Mouse (Mus musculus) heart, postnatal 0 days (tissue): ENCODE measurements at regions not wholly inside any gene's neighbourhood (a gene's known extent, or its start where the extent isn't known, plus 50 kb on each side); places are given as distances from the start of the nearest gene placed in this dataset.
A peak's percentile ranks its signal among the peaks of the same experiment; 100 is the strongest.

Experiments
- ATAC-seq: fragments of 200-750 bp; cut with Nextera tagmentation; 2 replicates; pipeline ENCODE4 v1.8.0; 2017; ENCODE audit warnings: low read depth, moderate number of reproducible peaks, moderate library complexity; ENCODE audit not compliant: insufficient read depth
- DNase-seq: peaks from one replicate; pipeline ENCODE4 v3.0.0-alpha.2; 2016; ENCODE audit warnings: low spot score
- H3K27ac ChIP-seq: fragments of 300-500 bp; sonication (generic); 2 replicates; pipeline ENCODE4 v1.5.1; 2014; ENCODE audit warnings: low read depth, mild to moderate bottlenecking
- H3K27me3 ChIP-seq: fragments of 300-500 bp; sonication (generic); 2 replicates; pipeline ENCODE4 v1.6.1; 2014; ENCODE audit warnings: low read length, mixed read lengths; ENCODE audit not compliant: control insufficient read depth, insufficient read depth
- H3K36me3 ChIP-seq: fragments of 300-500 bp; sonication (generic); replicated peaks from 2 replicates; pipeline ENCODE4 v1.6.1; 2014; ENCODE audit warnings: low read length, mixed read lengths; ENCODE audit not compliant: control insufficient read depth, insufficient read depth
- H3K4me1 ChIP-seq: fragments of 300-500 bp; sonication (generic); 2 replicates; pipeline ENCODE4 v1.6.1; 2014; ENCODE audit warnings: antibody characterized with exemption; ENCODE audit not compliant: control insufficient read depth, insufficient read depth
- H3K4me2 ChIP-seq: fragments of 300-500 bp; sonication (generic); 2 replicates; pipeline ENCODE4 v1.6.1; 2014; ENCODE audit warnings: low read depth, mild to moderate bottlenecking, low read length, moderate library complexity
- H3K4me3 ChIP-seq: fragments of 300-500 bp; sonication (generic); 2 replicates; pipeline ENCODE4 v1.5.1; 2014; ENCODE audit warnings: low read depth, low read length
- H3K9ac ChIP-seq: fragments of 300-500 bp; sonication (generic); replicated peaks from 2 replicates; pipeline ENCODE4 v1.6.1; 2014; ENCODE audit warnings: low read depth, low read length, mixed read lengths
- H3K9me3 ChIP-seq: fragments of 300-500 bp; sonication (generic); replicated peaks from 2 replicates; pipeline ENCODE4 v1.6.1; 2016; ENCODE audit warnings: low read length; ENCODE audit not compliant: control insufficient read depth
- CTCF ChIP-seq: IDR thresholded peaks from 2 replicates; pipeline ENCODE4 v1.5.1; 2016; ENCODE audit warnings: antibody characterized with exemption, control low read depth, low read depth
- EP300 ChIP-seq: IDR thresholded peaks from 2 replicates; pipeline ENCODE4 v1.6.1; 2016; ENCODE audit warnings: antibody characterized with exemption, low read depth
- WGBS: fragments of 180-500 bp; shearing (Covaris S2); extraction: QIAGEN DNeasy Blood & Tissue Kit; methylation state at CpG from one replicate; pipeline ENCODE4 v1.1.7; 2014; 5-methylcytosine and 5-hydroxymethylcytosine counted together

DNA sequence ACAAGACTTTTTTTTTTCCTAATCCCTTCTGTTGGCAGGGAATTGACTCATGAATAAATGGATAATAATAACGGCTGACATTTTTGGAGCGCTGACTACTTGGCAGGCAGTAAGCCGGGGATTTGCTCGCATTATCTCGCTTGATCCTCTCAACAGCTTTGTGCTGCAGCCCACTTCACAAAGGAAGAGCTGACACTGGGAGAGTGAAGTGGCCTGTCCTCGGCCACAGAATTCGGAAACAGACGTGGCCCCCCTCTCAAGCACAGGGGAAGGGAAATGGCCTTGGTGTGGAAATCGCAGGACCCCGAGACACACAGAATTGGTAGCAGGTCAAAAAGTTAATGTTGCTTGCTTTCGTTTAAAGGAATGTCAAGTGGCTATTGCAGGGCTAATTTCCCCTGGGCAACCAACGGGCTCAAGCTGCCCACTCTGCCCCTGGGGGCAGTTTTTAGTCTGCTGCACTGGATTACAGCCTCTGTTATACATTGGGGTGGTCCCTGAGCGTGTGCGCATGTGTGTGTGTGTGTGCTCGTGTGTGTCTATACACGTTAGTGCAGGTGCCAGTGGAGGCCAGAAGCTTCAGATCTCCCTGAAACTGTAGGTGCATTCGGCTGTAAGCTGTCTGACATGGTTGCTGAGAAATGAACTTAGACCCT lies 483.1 kb downstream of the Plcl1 start:
- ATAC-seq, result peak; percentile 57; the same call in 1 of the 2 replicates
- Histone ChIP-seq H3K4me1 (peaks cover 14% of the 10 kb centered on the region; the same call in 1 of the 2 replicates), H3K4me2 (peak overlapping the region; percentile 42), H3K4me3 (peak overlapping the region; percentile 12; the same call in 1 of the 2 replicates), H3K9ac (no peak overlapping the region), H3K36me3 (no peaks in the 10 kb centered on the region), H3K9me3 (no peaks in the 10 kb centered on the region), H3K27ac (no peak overlapping the region), H3K27me3 (peaks cover 42% of the 10 kb centered on the region)
- DNase-seq, result peak; percentile 50
- 37% methylated on average over 17 of the region's 17 CpGs for WGBS
- TF ChIP-seq EP300 (no peak), CTCF (no peak)

DNA sequence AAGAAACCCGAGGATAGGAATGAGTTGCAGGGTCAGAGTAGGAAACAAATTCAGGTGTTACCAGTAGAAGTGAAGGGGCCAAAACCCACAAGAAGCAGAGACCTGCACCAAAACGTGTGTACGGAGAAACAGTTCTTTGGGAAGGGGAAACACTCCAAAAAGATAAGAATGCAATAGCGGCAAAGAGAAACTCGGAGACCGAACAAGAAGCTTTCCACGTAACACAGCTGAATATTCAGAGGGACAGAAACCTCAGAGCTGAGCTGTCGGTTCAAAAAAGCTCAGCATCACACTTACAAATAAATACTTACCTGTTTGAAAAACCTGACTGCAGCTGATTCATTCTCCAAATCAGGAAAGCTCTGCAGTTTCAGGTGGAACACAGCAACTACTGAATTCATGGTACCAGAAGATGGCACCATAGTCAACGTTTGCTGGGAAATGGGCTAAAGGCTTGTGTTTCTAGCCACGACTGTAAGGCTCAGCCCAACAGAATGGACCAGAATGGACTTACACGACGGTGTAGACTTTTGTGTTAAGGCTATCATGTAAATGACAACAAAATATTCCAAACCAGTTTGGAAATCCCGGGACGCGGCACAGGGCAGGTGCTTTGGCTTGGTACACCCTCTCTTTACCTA lies 484.9 kb downstream of the Plcl1 start:
- ATAC-seq, result no peak
- no peak overlapping the region for H3K9ac ChIP-seq
- H3K4me3 ChIP-seq, result no peak overlapping the region
- H3K4me1 ChIP-seq, result peaks cover 14% of the 10 kb centered on the region; the same call in 1 of the 2 replicates
- peaks cover 41% of the 10 kb centered on the region for H3K27me3 ChIP-seq
- no peak overlapping the region for H3K4me2 ChIP-seq
- peak; percentile 26 for DNase-seq
- no peak overlapping the region for H3K27ac ChIP-seq
- H3K36me3 ChIP-seq, result no peaks in the 10 kb centered on the region
- H3K9me3 ChIP-seq, result no peaks in the 10 kb centered on the region
- 46% methylated on average over 15 of the region's 15 CpGs for WGBS
- TF ChIP-seq EP300 (no peak), CTCF (peak; percentile 62)

DNA sequence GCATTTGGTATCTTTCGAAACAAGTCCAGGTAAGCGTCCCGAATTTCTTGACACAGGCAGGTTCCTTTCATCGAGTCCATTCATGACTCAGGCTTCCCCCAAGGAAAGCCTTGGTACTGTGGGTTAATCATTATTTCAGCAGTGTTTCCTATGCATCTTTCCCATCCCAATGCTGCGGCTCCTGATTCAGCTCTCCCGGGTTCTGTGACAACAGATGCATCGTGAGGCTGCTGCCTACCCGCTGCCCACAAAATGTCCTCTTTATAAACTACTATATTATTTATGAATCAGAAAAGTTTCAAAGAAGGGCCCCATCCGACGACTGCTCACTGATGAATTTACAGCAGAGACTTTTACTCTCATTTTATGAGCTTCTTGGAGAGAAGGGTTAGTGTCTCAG lies 486.2 kb downstream of the Plcl1 start:
- TF ChIP-seq CTCF, result no peak
- TF ChIP-seq EP300, result no peak
- Histone ChIP-seq H3K27ac (no peak overlapping the region), H3K4me2 (no peak overlapping the region), H3K4me3 (no peak overlapping the region), H3K27me3 (peaks cover 45% of the 10 kb centered on the region), H3K36me3 (no peaks in the 10 kb centered on the region), H3K9ac (no peak overlapping the region), H3K9me3 (no peaks in the 10 kb centered on the region), H3K4me1 (peaks cover 14% of the 10 kb centered on the region; the same call in 1 of the 2 replicates)
- 82% methylated on average over 10 of the region's 10 CpGs for WGBS
- DNase-seq (no peak), ATAC-seq (no peak)

DNA sequence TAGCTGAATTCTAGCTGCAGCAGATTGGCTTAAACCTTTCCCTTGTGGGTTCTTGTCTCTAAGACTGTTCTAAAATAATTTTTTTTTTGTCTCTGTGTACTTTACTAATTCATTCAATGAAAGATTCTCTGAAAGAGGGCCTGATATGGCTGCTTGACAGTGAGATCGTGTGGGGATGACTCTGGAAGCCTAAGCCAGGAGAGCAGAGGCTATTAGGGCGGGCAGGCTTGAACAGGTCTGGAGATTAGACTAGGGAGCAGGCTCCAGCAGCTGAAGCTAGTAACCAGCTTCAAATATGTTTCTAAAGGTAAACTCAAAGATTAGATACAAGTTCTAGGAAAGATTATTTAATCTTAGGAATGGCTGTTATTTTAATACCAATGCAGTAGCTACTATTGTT lies 491.9 kb downstream of the Plcl1 start:
- H3K27me3 ChIP-seq, result peaks cover 16% of the 10 kb centered on the region
- no peak for ATAC-seq
- no peak for DNase-seq
- WGBS, result 54% methylated on average over 2 of the region's 2 CpGs
- H3K9ac ChIP-seq, result no peak overlapping the region
- no peak overlapping the region for H3K27ac ChIP-seq
- TF ChIP-seq EP300, result no peak
- TF ChIP-seq CTCF, result no peak
- no peaks in the 10 kb centered on the region for H3K36me3 ChIP-seq
- no peak overlapping the region for H3K4me2 ChIP-seq
- H3K9me3 ChIP-seq, result no peaks in the 10 kb centered on the region
- no peak overlapping the region for H3K4me3 ChIP-seq
- H3K4me1 ChIP-seq, result no peaks in the 10 kb centered on the region

DNA sequence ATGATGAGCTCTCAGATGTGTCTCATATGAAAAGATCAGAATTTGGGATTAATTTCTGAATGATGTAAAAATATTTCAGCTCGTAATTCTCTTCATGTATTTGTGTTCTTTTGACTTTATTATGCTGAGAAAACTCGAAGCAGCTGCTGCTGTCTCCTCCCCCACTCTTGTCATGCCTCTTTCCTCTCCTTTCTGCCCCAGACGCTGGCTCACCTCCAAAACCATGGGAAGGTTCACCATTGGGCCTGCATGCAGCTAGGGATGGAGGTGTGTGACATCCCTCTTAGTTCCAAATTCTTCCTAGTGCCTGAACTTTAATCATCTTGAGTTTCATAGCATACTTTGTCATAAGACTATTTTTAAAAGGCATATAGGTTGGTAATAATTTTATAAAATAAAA lies 492.3 kb downstream of the Plcl1 start:
- TF ChIP-seq CTCF (no peak), EP300 (no peak)
- H3K27ac ChIP-seq, result no peak overlapping the region
- no peaks in the 10 kb centered on the region for H3K36me3 ChIP-seq
- H3K4me3 ChIP-seq, result no peak overlapping the region
- peaks cover 12% of the 10 kb centered on the region; the same call in 1 of the 2 replicates for H3K27me3 ChIP-seq
- H3K9ac ChIP-seq, result no peak overlapping the region
- ATAC-seq (no peak), DNase-seq (no peak)
- no peak overlapping the region for H3K4me2 ChIP-seq
- no peaks in the 10 kb centered on the region for H3K4me1 ChIP-seq
- WGBS, result 34% methylated on average over 3 of the region's 3 CpGs
- H3K9me3 ChIP-seq, result no peaks in the 10 kb centered on the region

DNA sequence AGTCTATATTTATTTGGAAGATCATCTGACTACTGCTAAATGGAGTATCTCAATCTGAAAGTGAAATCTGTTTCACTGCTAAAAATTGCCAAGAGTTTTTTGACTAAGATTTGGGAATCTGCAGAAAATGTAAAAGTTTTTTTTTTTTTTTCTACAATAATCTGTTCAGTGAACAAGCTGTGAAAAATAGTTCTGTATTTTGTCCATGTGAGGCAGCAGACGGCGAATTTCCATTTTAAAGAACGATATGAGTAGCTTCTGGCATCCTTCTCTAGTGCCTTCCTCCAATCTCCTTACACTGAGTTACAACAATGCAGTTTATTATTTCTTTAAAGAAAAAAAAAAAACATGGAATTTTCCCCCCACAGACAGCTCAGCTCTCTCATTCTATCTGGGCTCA lies 494.3 kb downstream of the Plcl1 start:
- peaks cover 5% of the 10 kb centered on the region; the same call in 1 of the 2 replicates for H3K27me3 ChIP-seq
- H3K4me1 ChIP-seq, result no peaks in the 10 kb centered on the region
- ATAC-seq (no peak), DNase-seq (no peak)
- no peak overlapping the region for H3K9ac ChIP-seq
- WGBS, result 55% methylated on average over 3 of the region's 3 CpGs
- no peaks in the 10 kb centered on the region for H3K36me3 ChIP-seq
- H3K9me3 ChIP-seq, result no peaks in the 10 kb centered on the region
- no peak for TF ChIP-seq EP300
- no peak for TF ChIP-seq CTCF
- H3K4me3 ChIP-seq, result no peak overlapping the region
- no peak overlapping the region for H3K4me2 ChIP-seq
- no peak overlapping the region for H3K27ac ChIP-seq
